Mouse (Mus musculus) liver, embryonic 16.5 days (tissue): ENCODE results near the gene Sec24a. TPM values are rescaled to one million over a fixed set of nuclear protein-coding genes. Genes with fewer than 3 reads are reported as not detected.
A peak's percentile ranks its signal among the peaks of the same experiment; 100 is the strongest.

Experiments
- ATAC-seq: fragments of 200-750 bp; cut with Nextera tagmentation; 2 replicates; pipeline ENCODE4 v1.8.0; 2017; ENCODE audit warnings: low read depth, mild to moderate bottlenecking, moderate number of reproducible peaks, moderate library complexity
- H3K27ac ChIP-seq: fragments of 300-500 bp; sonication (generic); 2 replicates; pipeline ENCODE4 v1.5.1; 2014; ENCODE audit warnings: mild to moderate bottlenecking, low read length
- H3K27me3 ChIP-seq: fragments of 300-500 bp; sonication (generic); 2 replicates; pipeline ENCODE4 v1.6.1; 2014; ENCODE audit warnings: low read depth, low read length, mixed read lengths; ENCODE audit not compliant: control insufficient read depth, insufficient read depth
- H3K36me3 ChIP-seq: fragments of 300-500 bp; sonication (generic); 2 replicates; pipeline ENCODE4 v1.6.1; 2014; ENCODE audit warnings: mild to moderate bottlenecking; ENCODE audit not compliant: control insufficient read depth, insufficient read depth
- H3K4me1 ChIP-seq: fragments of 300-500 bp; sonication (generic); 2 replicates; pipeline ENCODE4 v1.6.1; 2014; ENCODE audit warnings: low read depth, low read length, mixed read lengths; ENCODE audit not compliant: control insufficient read depth
- H3K4me2 ChIP-seq: fragments of 300-500 bp; sonication (generic); 2 replicates; pipeline ENCODE4 v1.6.1; 2014; ENCODE audit warnings: low read depth, low read length, mixed read lengths
- H3K4me3 ChIP-seq: fragments of 300-500 bp; sonication (generic); 2 replicates; pipeline ENCODE4 v1.5.1; 2014; ENCODE audit warnings: low read depth, mild to moderate bottlenecking, low read length
- H3K9ac ChIP-seq: fragments of 300-500 bp; sonication (generic); 2 replicates; pipeline ENCODE4 v1.6.1; 2014; ENCODE audit warnings: low read depth, low read length
- H3K9me3 ChIP-seq: fragments of 300-500 bp; sonication (generic); replicated peaks from 2 replicates; pipeline ENCODE4 v1.6.1; 2016; ENCODE audit warnings: low read length; ENCODE audit not compliant: control insufficient read depth
- WGBS: fragments of 180-500 bp; shearing (Covaris S2); extraction: QIAGEN DNeasy Blood & Tissue Kit; methylation state at CpG from one replicate; pipeline ENCODE4 v1.1.7; 2014; ENCODE audit not compliant: insufficient replicate concordance; 5-methylcytosine and 5-hydroxymethylcytosine counted together
- polyA plus RNA-seq: library from polyadenylated mRNA; unstranded; fragments of >200 nt; fragmentation: Nextera tagmentation; extraction: Ambion mirVana; gene quantifications from 2 replicates; pipeline ENCODE4 v1.2.1, GENCODE M21; 2015

Sec24a gene
- polyA plus RNA-seq, 1 experiment from 2014 or later = 8.8 TPM

- H3K36me3 ChIP-seq = no peaks in the 10 kb centered on the region
- 73% methylated on average over 7 of the region's 7 CpGs for WGBS
- H3K27me3 ChIP-seq = no peaks in the 10 kb centered on the region
- H3K9me3 ChIP-seq = no peaks in the 10 kb centered on the region
- ATAC-seq = no peak
- no peak overlapping the region for H3K27ac ChIP-seq
- no peak overlapping the region for H3K9ac ChIP-seq
- H3K4me3 ChIP-seq = no peak overlapping the region
- H3K4me2 ChIP-seq = no peak overlapping the region
- peaks cover 6% of the 10 kb centered on the region; the same call in 1 of the 2 replicates for H3K4me1 ChIP-seq
These were observed 100.8 kb downstream of the Sec24a start for GRCm38 (mm10) chr11:51662632-51663031.

GRCm38 (mm10) chr11:51661867-51662365 lies 101.5 kb downstream of the Sec24a start:
- WGBS = 79% methylated on average over 16 of the region's 16 CpGs
- no peak overlapping the region for H3K4me3 ChIP-seq

GRCm38 (mm10) chr11:51658705-51659104 lies 104.7 kb downstream of the Sec24a start:
- peaks cover 6% of the 10 kb centered on the region; the same call in 1 of the 2 replicates for H3K4me1 ChIP-seq
- no peaks in the 10 kb centered on the region for H3K27me3 ChIP-seq
- H3K9me3 ChIP-seq = no peaks in the 10 kb centered on the region
- no peak overlapping the region for H3K27ac ChIP-seq
- peak; percentile 71; the same call in 1 of the 2 replicates for ATAC-seq
- WGBS = 38% methylated on average over 6 of the region's 6 CpGs
- H3K9ac ChIP-seq = no peak overlapping the region
- H3K36me3 ChIP-seq = no peaks in the 10 kb centered on the region
- H3K4me2 ChIP-seq = no peak overlapping the region
- H3K4me3 ChIP-seq = no peak overlapping the region

More at GRCm38 (mm10) chr11:51661867-51662365, 101.5 kb downstream of the Sec24a start:
- Histone ChIP-seq H3K36me3 (no peaks in the 10 kb centered on the region), H3K27ac (no peak overlapping the region), H3K27me3 (no peaks in the 10 kb centered on the region), H3K9ac (no peak overlapping the region), H3K4me2 (no peak overlapping the region), H3K4me1 (peaks cover 6% of the 10 kb centered on the region; the same call in 1 of the 2 replicates), H3K9me3 (no peaks in the 10 kb centered on the region)
- no peak for ATAC-seq

GRCm38 (mm10) chr11:51658291-51658690 lies 105.1 kb downstream of the Sec24a start:
- no peak overlapping the region for H3K27ac ChIP-seq
- no peak overlapping the region for H3K9ac ChIP-seq
- no peaks in the 10 kb centered on the region for H3K27me3 ChIP-seq
- no peak overlapping the region for H3K4me3 ChIP-seq
- 41% methylated on average over 7 of the region's 7 CpGs for WGBS
- no peak; the same call in 1 of the 2 replicates for ATAC-seq
- H3K4me1 ChIP-seq = peaks cover 6% of the 10 kb centered on the region; the same call in 1 of the 2 replicates
- no peak overlapping the region for H3K4me2 ChIP-seq
- H3K36me3 ChIP-seq = no peaks in the 10 kb centered on the region
- H3K9me3 ChIP-seq = no peaks in the 10 kb centered on the region

GRCm38 (mm10) chr11:51656798-51657521 lies 106.5 kb downstream of the Sec24a start:
- H3K4me3 ChIP-seq = no peak overlapping the region
- no peak for ATAC-seq
- no peak overlapping the region for H3K27ac ChIP-seq
- H3K9ac ChIP-seq = no peak overlapping the region
- peaks cover 2% of the 10 kb centered on the region for H3K27me3 ChIP-seq
- peaks cover 6% of the 10 kb centered on the region; the same call in 1 of the 2 replicates for H3K4me1 ChIP-seq
- no peaks in the 10 kb centered on the region for H3K36me3 ChIP-seq
- no peak overlapping the region for H3K4me2 ChIP-seq
- no peaks in the 10 kb centered on the region for H3K9me3 ChIP-seq
- WGBS = 73% methylated on average over 10 of the region's 10 CpGs

GRCm38 (mm10) chr11:51654891-51655290 lies 108.5 kb downstream of the Sec24a start:
- Histone ChIP-seq H3K4me1 (peaks cover 10% of the 10 kb centered on the region; the same call in 1 of the 2 replicates), H3K9ac (no peak overlapping the region), H3K9me3 (no peaks in the 10 kb centered on the region), H3K4me3 (no peak overlapping the region), H3K4me2 (no peak overlapping the region), H3K36me3 (no peaks in the 10 kb centered on the region), H3K27me3 (peaks cover 22% of the 10 kb centered on the region), H3K27ac (no peak overlapping the region)
- ATAC-seq = no peak
- 72% methylated on average over 3 of the region's 3 CpGs for WGBS

GRCm38 (mm10) chr11:51653736-51654135 lies 109.7 kb downstream of the Sec24a start:
- H3K4me3 ChIP-seq = no peak overlapping the region
- H3K4me2 ChIP-seq = no peak overlapping the region
- H3K9me3 ChIP-seq = no peaks in the 10 kb centered on the region
- peaks cover 13% of the 10 kb centered on the region for H3K4me1 ChIP-seq
- ATAC-seq = no peak
- no peaks in the 10 kb centered on the region for H3K36me3 ChIP-seq
- WGBS = 60% methylated on average over 6 of the region's 6 CpGs
- H3K9ac ChIP-seq = no peak overlapping the region
- H3K27ac ChIP-seq = no peak overlapping the region
- peaks cover 33% of the 10 kb centered on the region for H3K27me3 ChIP-seq

- no peaks in the 10 kb centered on the region for H3K36me3 ChIP-seq
- no peak overlapping the region for H3K27ac ChIP-seq
- H3K9me3 ChIP-seq = no peaks in the 10 kb centered on the region
- ATAC-seq = peak; percentile 46; the same call in 1 of the 2 replicates
- H3K4me1 ChIP-seq = peaks cover 11% of the 10 kb centered on the region
- H3K4me2 ChIP-seq = no peak overlapping the region
- no peak overlapping the region for H3K4me3 ChIP-seq
- H3K27me3 ChIP-seq = peaks cover 33% of the 10 kb centered on the region
- 63% methylated on average over 4 of the region's 4 CpGs for WGBS
- no peak overlapping the region for H3K9ac ChIP-seq
These were observed 110.5 kb downstream of the Sec24a start for GRCm38 (mm10) chr11:51652889-51653418.
